In genomic region chr10:79853860-79854795, GRCm38 (mm10) we compare ENCODE assay signal across 8 mouse cellular contexts. TPM values are rescaled to one million over a fixed set of nuclear protein-coding genes. Genes with fewer than 3 reads are reported as not detected.
DNase-seq lines count a peak whose midpoint lies in the region; ATAC-seq lines count a peak whose summit lies in the region.

TSS of gene Ptbp1 (plus strand) at chr10:79854427.

- peak within 1 kb of the TSS; percentile 93 for H3K4me3 ChIP-seq in lung, embryonic 16.5 days (ENCODE audit: low read length)

- peak within 1 kb of the TSS; percentile 96 for H3K4me2 ChIP-seq in lung, embryonic 16.5 days (ENCODE audit: low read depth, low read length)

- H3K9ac ChIP-seq in lung, embryonic 16.5 days (ENCODE audit: low read length): peak within 1 kb of the TSS; percentile 99

- no peaks in the 10 kb centered on the region for H3K27me3 ChIP-seq in lung, embryonic 16.5 days (ENCODE audit: control insufficient read depth, insufficient read depth, low read depth, low read length)

- peaks cover 47% of the 10 kb centered on the region for H3K4me1 ChIP-seq in lung, embryonic 16.5 days (replicated peaks; ENCODE audit: control insufficient read depth, insufficient read depth, low read length)

- DNase-seq in MEL-GATA-1-ER (ENCODE audit: extremely low read depth, low read depth): peak; percentile 98
- peak; percentile 99 for DNase-seq in cerebellum, adult 8-10 months
- DNase-seq in forelimb bud, embryonic 11.5 days (ENCODE audit: low read depth, low spot score): peak; percentile 100
- DNase-seq in layer of hippocampus, adult 9-10 months (ENCODE audit: low spot score): peak; percentile 98
- peak; percentile 96 for DNase-seq in ovary, postnatal 10 days (ENCODE audit: low spot score)
- peak; percentile 99 to 100 for DNase-seq in thymus, postnatal 10 days (ENCODE audit: low spot score in 2 of 2)

- no peaks in the 10 kb centered on the region for H3K9me3 ChIP-seq in lung, embryonic 16.5 days (ENCODE audit: control insufficient read depth, low read length)

- under 1% methylated on average over 74 of the region's 75 CpGs for WGBS in lung, embryonic 16.5 days

- peaks cover 8% of the 10 kb centered on the region for H3K36me3 ChIP-seq in lung, embryonic 16.5 days (ENCODE audit: control insufficient read depth, insufficient read depth, low read length)

- H3K27ac ChIP-seq in lung, embryonic 16.5 days (ENCODE audit: low read length): peak within 1 kb of the TSS; percentile 100

- ATAC-seq in hematopoietic stem cell, adult 5-6 weeks (replicated peaks in 1 of 2; ENCODE audit: insufficient read depth in 1 of 2, low FRiP score in 2 of 2, low TSS enrichment in 1 of 2, low read depth in 1 of 2, poor library complexity in 2 of 2, severe bottlenecking in 2 of 2): peak; percentile 83
- peak; percentile 89 for ATAC-seq in lung, embryonic 16.5 days (ENCODE audit: low read depth)

RNA-seq across cellular contexts. Expression of gene Ptbp1, which starts in this region (rescaled TPM):
- total RNA-seq in hematopoietic stem cell, adult 5-6 weeks (2017): 165 and 178 TPM in 2 replicates
- 344 and 371 TPM in 2 replicates for polyA plus RNA-seq in lung, embryonic 16.5 days (2015; fragmentation: Nextera tagmentation; extraction: Ambion mirVana)

Comparison
In these comparisons a context has a peak if more than half of its experiments do, and no peak if none do; other contexts are left out.
1. Peak in every context shown above with its lines: DNase-seq, ATAC-seq, H3K4me3 ChIP-seq and H3K27ac ChIP-seq.